Mouse (Mus musculus): ENCODE data around the gene Vmn2r11. TPM values are rescaled to one million over a fixed set of nuclear protein-coding genes. Genes with fewer than 3 reads are reported as not detected.
"Not testable (repeated sequence)": the region's sequence is repeated elsewhere in the genome, so short reads cannot be mapped to it uniquely, and the experiment has no call there.

Gene Vmn2r11
- polyA plus RNA-seq (2015; fragmentation: Nextera tagmentation; extraction: Ambion mirVana), result not detected in 2 replicates

DNA sequence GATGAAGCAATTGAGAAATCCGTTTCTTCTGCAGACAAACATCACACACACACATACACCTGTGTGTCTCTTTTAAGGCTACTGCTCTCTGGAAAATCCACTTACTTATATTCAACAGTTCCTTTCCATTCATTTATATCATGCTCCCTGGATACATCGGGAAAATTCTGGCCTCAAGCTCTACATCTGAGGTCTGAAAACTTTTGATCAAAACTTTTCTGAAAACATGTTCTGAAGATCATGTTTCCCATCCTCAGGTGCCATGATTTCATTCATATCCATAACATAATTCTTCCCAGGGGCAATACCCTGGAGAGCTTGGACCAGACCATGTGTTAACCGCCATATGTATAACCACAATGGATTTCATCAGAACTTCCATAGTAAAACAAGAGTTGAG is at the start of gene Vmn2r11:
TSS of gene Vmn2r11 (minus strand) at position 101 of the 400 bp plus-strand sequence.
- not testable (repeated sequence) for H3K4me3 ChIP-seq (replicated peaks); H3K9ac ChIP-seq; ATAC-seq (ENCODE audit: insufficient read depth, low FRiP score, low read depth); H3K9me3 ChIP-seq; H3K4me1 ChIP-seq; H3K27ac ChIP-seq; H3K4me2 ChIP-seq; H3K36me3 ChIP-seq; H3K27me3 ChIP-seq (replicated peaks)
- WGBS, result 88% methylated on average over 3 of the region's 3 CpGs

DNA sequence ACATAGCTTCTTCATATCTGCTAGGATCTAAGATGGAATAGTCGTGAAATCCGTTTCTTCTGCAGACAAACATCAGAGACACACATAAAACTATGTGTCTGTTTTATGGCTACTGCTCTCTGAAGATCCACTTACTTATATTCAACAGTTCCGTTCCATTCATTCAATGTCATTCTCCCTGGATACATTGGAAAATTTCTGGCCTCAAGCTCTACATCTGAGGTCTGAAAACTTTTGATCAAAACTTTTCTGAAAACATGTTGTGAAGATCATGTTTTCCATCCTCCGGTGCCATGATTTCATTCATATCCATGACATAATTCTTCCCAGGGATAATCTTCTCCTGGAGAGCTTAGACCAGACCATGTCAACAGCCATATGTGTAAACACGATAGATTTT is 38.5 kb upstream of the Vmn2r11 start, which contains the start of gene Vmn2r12:
TSS of gene Vmn2r12 (minus strand) at position 101 of the 400 bp plus-strand sequence.
- ATAC-seq (ENCODE audit: insufficient read depth, low FRiP score, low read depth); H3K36me3 ChIP-seq; H3K27me3 ChIP-seq (replicated peaks); H3K4me2 ChIP-seq; H3K27ac ChIP-seq; H3K4me3 ChIP-seq (replicated peaks); H3K9me3 ChIP-seq; H3K9ac ChIP-seq; H3K4me1 ChIP-seq: not testable (repeated sequence)
- 78% methylated on average over 5 of the region's 5 CpGs for WGBS

DNA sequence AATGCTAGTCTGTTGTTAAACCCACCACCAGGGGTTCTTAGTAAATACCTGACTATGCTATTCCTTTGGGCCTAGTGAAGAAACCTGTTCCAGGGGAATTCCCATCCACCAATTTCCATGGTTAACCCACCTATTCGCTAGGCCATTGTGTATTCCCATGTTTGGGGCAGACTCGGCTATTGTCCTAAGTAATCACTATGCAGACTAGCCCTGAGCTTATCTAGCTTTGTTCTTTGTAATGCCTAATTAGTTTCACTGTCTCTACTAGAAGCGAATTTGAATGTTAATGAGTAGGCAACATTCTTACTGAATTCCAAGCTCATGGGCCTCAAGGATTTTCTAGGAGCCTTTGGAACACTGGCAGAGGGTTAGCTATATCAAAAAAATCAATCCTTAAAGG is 37.1 kb upstream of the Vmn2r11 start:
- H3K4me3 ChIP-seq (replicated peaks); H3K4me2 ChIP-seq; H3K9me3 ChIP-seq; H3K9ac ChIP-seq; ATAC-seq (ENCODE audit: insufficient read depth, low FRiP score, low read depth); H3K36me3 ChIP-seq; H3K4me1 ChIP-seq; H3K27me3 ChIP-seq (replicated peaks); H3K27ac ChIP-seq: not testable (repeated sequence)
- 74% methylated on average over 3 of the region's 3 CpGs for WGBS

GRCm38 (mm10) chr5:109072016-109072415 is 12.6 kb upstream of the Vmn2r11 start:
- not testable (repeated sequence) for ATAC-seq (ENCODE audit: insufficient read depth, low FRiP score, low read depth)
- WGBS, result 46% methylated on average over 4 of the region's 4 CpGs

GRCm38 (mm10) chr5:109055286-109055685 is 4.1 kb downstream of the Vmn2r11 start:
- Histone ChIP-seq H3K9ac (no peak overlapping the region), H3K27ac (no peak overlapping the region), H3K4me1 (no peaks in the 10 kb centered on the region), H3K4me2 (no peak overlapping the region), H3K36me3 (no peaks in the 10 kb centered on the region), H3K27me3 (replicated peaks) (no peaks in the 10 kb centered on the region), H3K9me3 (no peaks in the 10 kb centered on the region), H3K4me3 (replicated peaks) (no peak overlapping the region)
- WGBS, result 66% methylated on average over 1 of the region's 1 CpGs
- ATAC-seq (ENCODE audit: insufficient read depth, low FRiP score, low read depth), result no peak

More at GRCm38 (mm10) chr5:109072016-109072415, 12.6 kb upstream of the Vmn2r11 start:
- not testable (repeated sequence) for H3K27me3 ChIP-seq (replicated peaks); H3K4me3 ChIP-seq (replicated peaks); H3K9ac ChIP-seq; H3K4me2 ChIP-seq; H3K4me1 ChIP-seq; H3K27ac ChIP-seq; H3K9me3 ChIP-seq; H3K36me3 ChIP-seq

DNA sequence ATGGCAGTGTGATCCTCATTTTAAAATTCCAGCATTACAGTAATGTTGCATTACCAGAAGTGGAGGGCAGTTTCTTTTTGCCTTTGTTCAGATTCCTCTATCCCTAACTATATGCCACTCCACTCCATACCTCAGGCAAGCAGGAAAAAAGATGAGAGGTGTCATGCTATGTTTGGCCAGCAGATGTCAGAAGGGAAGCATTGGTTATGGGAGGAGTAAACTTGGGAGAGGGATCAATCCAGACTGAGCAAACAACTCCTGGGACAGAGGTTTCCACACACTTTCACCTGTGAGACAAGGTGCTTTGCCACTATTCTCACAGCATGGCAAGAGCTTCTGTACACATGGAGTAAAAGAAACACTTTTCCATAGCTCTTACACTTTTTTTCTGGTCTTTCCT is 26.8 kb downstream of the Vmn2r11 start:
- H3K4me2 ChIP-seq, result no peak overlapping the region
- no peak overlapping the region for H3K9ac ChIP-seq
- H3K4me3 ChIP-seq (replicated peaks), result no peak overlapping the region
- H3K36me3 ChIP-seq, result no peaks in the 10 kb centered on the region
- no peak for ATAC-seq (ENCODE audit: insufficient read depth, low FRiP score, low read depth)
- H3K27ac ChIP-seq, result no peak overlapping the region
- no peaks in the 10 kb centered on the region for H3K4me1 ChIP-seq
- H3K9me3 ChIP-seq, result no peaks in the 10 kb centered on the region
- H3K27me3 ChIP-seq (replicated peaks), result no peaks in the 10 kb centered on the region

- H3K4me1 ChIP-seq; H3K4me3 ChIP-seq (replicated peaks); H3K9me3 ChIP-seq; ATAC-seq (ENCODE audit: insufficient read depth, low FRiP score, low read depth); H3K36me3 ChIP-seq; H3K4me2 ChIP-seq; H3K27ac ChIP-seq; H3K9ac ChIP-seq; H3K27me3 ChIP-seq (replicated peaks): not testable (repeated sequence)
Measured at GRCm38 (mm10) chr5:109006427-109006826, 52.9 kb downstream of the Vmn2r11 start, which contains the start of gene Vmn2r10. Gene Vmn2r10 (minus strand): TSS chr5:109006527.

Other genes with a start within 250 kb of the Vmn2r11 start
- gene Vmn2r9, start 207.0 kb downstream of the Vmn2r11 start, polyA plus RNA-seq (2015; fragmentation: Nextera tagmentation; extraction: Ambion mirVana), result not detected in 2 replicates
- gene Vmn2r10, start 53.0 kb downstream of the Vmn2r11 start, polyA plus RNA-seq (2015; fragmentation: Nextera tagmentation; extraction: Ambion mirVana), result not detected in 2 replicates
- gene Vmn2r12, start 38.4 kb upstream of the Vmn2r11 start, polyA plus RNA-seq (2015; fragmentation: Nextera tagmentation; extraction: Ambion mirVana), result not detected in 2 replicates
- gene Vmn2r13, start 132.6 kb upstream of the Vmn2r11 start, polyA plus RNA-seq (2015; fragmentation: Nextera tagmentation; extraction: Ambion mirVana), result not detected in 2 replicates
- gene Vmn2r14, start 165.1 kb upstream of the Vmn2r11 start, polyA plus RNA-seq (2015; fragmentation: Nextera tagmentation; extraction: Ambion mirVana), result not detected in 2 replicates
- gene Vmn2r15, start 238.1 kb upstream of the Vmn2r11 start, polyA plus RNA-seq (2015; fragmentation: Nextera tagmentation; extraction: Ambion mirVana), result not detected in 2 replicates